Mouse (Mus musculus) megakaryocyte, embryonic 14.5 days (primary cell): ENCODE results near the gene Serpina16. TPM values are rescaled to one million over a fixed set of nuclear protein-coding genes. Genes with fewer than 3 reads are reported as not detected.
"Not testable (repeated sequence)": the region's sequence is repeated elsewhere in the genome, so short reads cannot be mapped to it uniquely, and the experiment has no call there.

ENCODE experiments used
- H3K27me3 ChIP-seq: replicated peaks from 2 replicates; pipeline ENCODE3; 2012; ENCODE audit warnings: inconsistent platforms
- H3K36me3 ChIP-seq: replicated peaks from 2 replicates; pipeline ENCODE3; 2012; ENCODE audit warnings: low read length, inconsistent platforms, mixed read lengths
- H3K4me1 ChIP-seq: 2 replicates; pipeline ENCODE4 v1.6.1; 2012; ENCODE audit warnings: inconsistent platforms
- H3K4me3 ChIP-seq: replicated peaks from 2 replicates; pipeline ENCODE3; 2012; ENCODE audit warnings: moderate library complexity, mild to moderate bottlenecking, inconsistent platforms
- H3K9me3 ChIP-seq: 2 replicates; pipeline ENCODE4 v1.6.1; 2012; ENCODE audit warnings: inconsistent platforms
- FLI1 ChIP-seq: IDR thresholded peaks from 2 replicates; pipeline ENCODE4 v1.6.1; 2012; ENCODE audit warnings: low read length, inconsistent platforms, mixed read lengths
- GATA1 ChIP-seq: IDR thresholded peaks from 3 replicates; pipeline ENCODE4 v1.6.1; 2012; ENCODE audit warnings: mixed read lengths, low read length, inconsistent platforms, borderline replicate concordance
- polyA plus RNA-seq: library from polyadenylated mRNA; stranded (reverse); fragments of >175 nt; gene quantifications from 2 replicates; pipeline ENCODE4 v1.2.3, GENCODE M21; 2012; ENCODE audit warnings: low replicate concordance; ENCODE audit not compliant: insufficient read depth

Gene Serpina16
- polyA plus RNA-seq, 1 experiment = not detected

DNA sequence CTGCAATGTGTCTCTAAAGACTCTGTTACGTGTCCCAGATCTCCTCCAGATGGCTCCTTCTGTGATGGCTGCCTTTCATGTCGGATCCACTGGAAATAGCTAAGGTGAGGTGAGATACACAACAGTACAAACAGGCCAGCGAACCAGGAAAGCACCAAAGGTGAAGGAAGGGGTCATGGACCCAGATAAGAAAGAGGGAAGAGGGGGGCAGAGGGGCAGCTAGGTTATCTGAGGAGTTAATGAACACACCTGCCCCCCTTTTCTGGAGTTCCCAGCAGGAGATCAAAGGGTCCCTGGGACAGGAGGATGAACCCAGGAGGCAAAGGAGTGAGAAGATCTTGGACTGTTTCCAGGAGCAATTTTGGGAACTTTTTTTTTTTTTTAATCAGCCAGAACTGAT, 9.4 kb upstream of the Serpina16 start:
- H3K9me3 ChIP-seq = peaks cover 9% of the 10 kb centered on the region; the same call in 1 of the 2 replicates
- TF ChIP-seq GATA1 (no peak), FLI1 (no peak)
- no peaks in the 10 kb centered on the region for H3K36me3 ChIP-seq
- H3K27me3 ChIP-seq = no peaks in the 10 kb centered on the region
- no peak overlapping the region for H3K4me3 ChIP-seq
- H3K4me1 ChIP-seq = no peaks in the 10 kb centered on the region

- no peak for TF ChIP-seq GATA1
- no peak for TF ChIP-seq FLI1
- Histone ChIP-seq H3K4me1 (no peaks in the 10 kb centered on the region), H3K4me3 (no peak overlapping the region), H3K9me3 (peaks cover 5% of the 10 kb centered on the region; the same call in 1 of the 2 replicates), H3K36me3 (no peaks in the 10 kb centered on the region), H3K27me3 (no peaks in the 10 kb centered on the region)
Measured at GRCm38 (mm10) chr12:103683775-103684174, 7.8 kb upstream of the Serpina16 start.

DNA sequence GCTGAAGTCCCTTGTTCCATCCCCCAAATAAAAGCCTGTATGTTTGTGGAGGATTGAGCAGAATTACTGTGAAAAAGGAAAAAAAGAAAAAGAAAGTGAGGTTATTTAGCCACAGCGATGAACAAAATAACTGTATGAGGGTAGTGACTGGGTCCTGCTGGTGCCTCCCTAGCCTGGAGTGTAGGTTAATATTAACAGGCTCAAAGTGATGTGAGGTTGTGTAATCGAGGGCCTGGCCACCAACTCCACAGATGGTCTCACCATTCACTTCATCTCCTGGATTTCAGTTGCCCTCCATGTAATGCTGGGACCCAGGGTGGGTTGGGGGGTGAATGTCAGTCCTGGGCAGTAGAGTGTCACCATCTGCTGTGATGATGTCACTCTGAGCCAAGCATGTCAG, 5.8 kb upstream of the Serpina16 start:
- H3K27me3 ChIP-seq = no peaks in the 10 kb centered on the region

DNA sequence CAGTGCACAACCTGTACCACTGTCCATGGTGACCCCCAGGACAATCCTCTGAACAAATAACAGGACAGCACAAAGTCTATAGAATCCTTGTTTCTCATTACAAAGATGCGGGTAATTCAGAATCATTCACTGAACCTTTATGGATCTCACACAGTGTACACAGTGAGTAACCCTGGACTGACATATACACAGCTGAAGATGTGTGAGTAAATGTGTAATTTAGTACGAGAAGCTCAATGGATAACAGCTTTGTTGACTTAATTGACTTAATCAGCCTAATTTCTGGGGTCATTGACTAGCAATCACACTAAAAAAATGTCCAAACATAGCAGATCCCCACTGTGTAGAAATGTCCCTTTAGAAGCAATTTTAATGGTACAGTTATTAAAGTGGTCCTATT, 5.2 kb upstream of the Serpina16 start:
- Histone ChIP-seq H3K4me3 (no peak overlapping the region), H3K4me1 (no peaks in the 10 kb centered on the region), H3K9me3 (peaks cover 1% of the 10 kb centered on the region; the same call in 1 of the 2 replicates), H3K27me3 (no peaks in the 10 kb centered on the region), H3K36me3 (no peaks in the 10 kb centered on the region)
- no peak for TF ChIP-seq FLI1
- no peak for TF ChIP-seq GATA1

More for the DNA sequence above, 5.8 kb upstream of the Serpina16 start:
- Histone ChIP-seq H3K36me3 (no peaks in the 10 kb centered on the region), H3K4me1 (no peaks in the 10 kb centered on the region), H3K4me3 (no peak overlapping the region), H3K9me3 (peaks cover 5% of the 10 kb centered on the region; the same call in 1 of the 2 replicates)
- TF ChIP-seq FLI1 = no peak
- TF ChIP-seq GATA1 = no peak

- H3K4me1 ChIP-seq, H3K36me3 ChIP-seq, H3K9me3 ChIP-seq, H3K27me3 ChIP-seq, H3K4me3 ChIP-seq: not testable (repeated sequence)
Measured at GRCm38 (mm10) chr12:103679853-103680252, 3.9 kb upstream of the Serpina16 start.

GRCm38 (mm10) chr12:103673179-103673578, 2.8 kb downstream of the Serpina16 start:
- H3K4me1 ChIP-seq = no peaks in the 10 kb centered on the region
- TF ChIP-seq GATA1 (no peak), FLI1 (no peak)
- no peaks in the 10 kb centered on the region for H3K27me3 ChIP-seq
- H3K4me3 ChIP-seq = no peak overlapping the region
- H3K36me3 ChIP-seq = no peaks in the 10 kb centered on the region
- peaks cover 17% of the 10 kb centered on the region for H3K9me3 ChIP-seq

DNA sequence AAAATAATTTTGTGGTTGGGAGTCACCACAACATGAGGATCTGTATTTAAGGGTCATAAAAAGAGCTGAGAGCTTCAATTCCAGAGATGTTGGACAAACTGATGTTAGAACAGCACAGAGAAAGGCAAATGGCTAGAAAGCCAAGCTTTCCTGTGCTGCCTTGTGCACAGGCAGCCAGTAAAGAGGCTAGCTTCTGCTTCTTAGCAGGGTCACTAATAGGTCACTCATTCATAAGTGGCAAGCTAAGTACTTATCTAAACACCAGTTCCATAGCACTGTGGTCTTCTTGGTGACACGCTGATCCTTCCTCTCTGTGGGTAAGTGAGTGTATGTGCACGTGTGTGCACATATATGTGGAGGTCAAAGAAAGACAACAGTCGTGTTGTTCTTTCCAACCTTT, 4.5 kb downstream of the Serpina16 start:
- H3K4me3 ChIP-seq = no peak overlapping the region
- H3K4me1 ChIP-seq = no peaks in the 10 kb centered on the region
- H3K36me3 ChIP-seq = no peaks in the 10 kb centered on the region
- TF ChIP-seq GATA1 (no peak), FLI1 (no peak)
- no peaks in the 10 kb centered on the region for H3K27me3 ChIP-seq
- H3K9me3 ChIP-seq = peaks cover 21% of the 10 kb centered on the region

DNA sequence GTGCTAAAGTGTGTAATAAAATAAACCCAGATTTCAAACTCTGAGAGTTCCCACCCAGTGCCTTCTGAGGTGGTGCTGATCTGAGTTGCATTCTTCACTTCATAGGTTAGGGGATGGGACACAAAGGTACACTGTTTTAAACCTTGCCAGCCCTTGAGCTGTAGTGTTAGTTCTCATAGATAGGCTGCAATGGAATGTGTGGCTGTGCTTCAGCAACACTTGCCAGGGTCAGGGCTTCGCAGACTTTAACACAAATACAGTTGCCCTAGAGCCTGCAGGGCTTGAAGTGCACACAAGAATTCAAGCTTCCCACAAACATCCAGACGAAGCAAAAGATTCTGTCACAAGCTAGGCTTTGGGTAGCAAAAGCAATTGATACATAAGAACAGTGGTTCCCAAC, 5.0 kb downstream of the Serpina16 start:
- Histone ChIP-seq H3K27me3 (no peaks in the 10 kb centered on the region), H3K9me3 (peaks cover 24% of the 10 kb centered on the region)

GRCm38 (mm10) chr12:103670344-103670743, 5.6 kb downstream of the Serpina16 start:
- H3K36me3 ChIP-seq = no peaks in the 10 kb centered on the region
- TF ChIP-seq FLI1 = no peak
- TF ChIP-seq GATA1 = no peak
- no peaks in the 10 kb centered on the region for H3K27me3 ChIP-seq
- peaks cover 25% of the 10 kb centered on the region for H3K9me3 ChIP-seq
- H3K4me1 ChIP-seq = no peaks in the 10 kb centered on the region
- H3K4me3 ChIP-seq = no peak overlapping the region

More for the DNA sequence above, 5.0 kb downstream of the Serpina16 start:
- no peak for TF ChIP-seq FLI1
- TF ChIP-seq GATA1 = no peak
- Histone ChIP-seq H3K4me1 (no peaks in the 10 kb centered on the region), H3K36me3 (no peaks in the 10 kb centered on the region), H3K4me3 (no peak overlapping the region)

GRCm38 (mm10) chr12:103665286-103665685, 10.7 kb downstream of the Serpina16 start:
- H3K4me1 ChIP-seq = no peaks in the 10 kb centered on the region
- H3K36me3 ChIP-seq = no peaks in the 10 kb centered on the region
- no peak for TF ChIP-seq FLI1
- no peak for TF ChIP-seq GATA1
- peaks cover 19% of the 10 kb centered on the region; the same call in 1 of the 2 replicates for H3K9me3 ChIP-seq
- H3K4me3 ChIP-seq = no peak overlapping the region
- no peaks in the 10 kb centered on the region for H3K27me3 ChIP-seq

DNA sequence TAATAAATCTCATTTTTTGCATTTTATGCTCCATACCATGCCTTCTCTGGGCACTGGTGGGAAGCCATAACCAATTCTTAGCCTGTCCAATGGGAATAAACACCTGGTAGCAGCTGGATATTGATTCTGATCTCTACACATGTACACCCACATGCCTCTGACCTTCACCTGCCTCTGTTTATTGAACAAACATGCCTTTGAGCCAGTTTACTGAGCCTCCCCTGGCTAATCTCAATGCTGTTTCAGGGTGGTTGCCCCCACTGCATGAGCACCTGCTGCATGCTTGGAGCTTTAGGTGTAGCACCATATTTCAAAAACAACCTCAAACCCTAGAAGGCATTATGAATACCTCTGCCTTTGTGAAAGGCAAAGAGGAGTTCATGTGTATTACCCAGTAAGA, 13.9 kb downstream of the Serpina16 start:
- not testable (repeated sequence) for H3K27me3 ChIP-seq, H3K4me3 ChIP-seq, H3K36me3 ChIP-seq, H3K4me1 ChIP-seq, H3K9me3 ChIP-seq
